ENCODE assay signal across 15 mouse cellular contexts in the genomic region with DNA sequence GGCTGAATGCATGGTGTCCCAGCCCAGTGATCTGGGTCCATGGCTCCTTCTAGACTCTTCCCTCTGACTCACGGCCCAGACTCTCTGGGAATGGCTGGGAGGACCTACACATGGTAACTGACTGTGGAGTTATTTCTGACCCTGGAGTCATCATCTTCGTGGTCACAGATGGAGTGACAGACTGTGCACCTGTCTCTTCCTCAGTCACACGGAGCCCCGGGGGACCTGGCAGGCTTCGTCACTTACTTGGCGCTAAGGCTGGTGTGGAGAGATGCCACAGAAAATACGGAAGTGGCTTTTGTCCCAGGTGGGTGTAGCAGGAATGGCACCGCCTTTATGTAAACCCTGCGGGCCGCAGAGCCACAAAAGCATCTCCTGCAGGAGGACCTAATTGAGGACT. TPM values are rescaled to one million over a fixed set of nuclear protein-coding genes. Genes with fewer than 3 reads are reported as not detected.
DNase-seq lines count a peak whose midpoint lies in the region; ATAC-seq and TF ChIP-seq lines count a peak whose summit lies in the region.
"Had no signal": no experiment of that assay in that cellular context is flagged by ENCODE, and none has a peak within 500 bp of the region (broad histone marks: within the 10 kb centered on the region; RNA-seq: fewer than 3 reads in every experiment).

No protein-coding gene starts in this region.

- H3K4me2 ChIP-seq in forebrain, embryonic 15.5 days (replicated peaks) = no peak overlapping the region
- H3K4me2 ChIP-seq in forebrain, embryonic 13.5 days = no peak overlapping the region
- peak overlapping the region; percentile 60 for H3K4me2 ChIP-seq in heart, embryonic 13.5 days
- H3K4me2 ChIP-seq in liver, postnatal 0 days (ENCODE audit: low read depth, low read length) = no peak overlapping the region
- H3K4me2 ChIP-seq: liver, embryonic 13.5 days had no signal

- no peak overlapping the region for H3K9ac ChIP-seq in forebrain, embryonic 15.5 days (replicated peaks)
- no peak overlapping the region for H3K9ac ChIP-seq in forebrain, embryonic 13.5 days
- H3K9ac ChIP-seq in heart, embryonic 13.5 days = peak overlapping the region; percentile 94
- H3K9ac ChIP-seq in liver, postnatal 0 days (replicated peaks) = no peak overlapping the region
- H3K9ac ChIP-seq: liver, embryonic 13.5 days had no signal

- H3ac ChIP-seq in C2C12 (ENCODE audit: control insufficient read depth, insufficient read length, low read depth) = no peak overlapping the region

- no peaks in the 10 kb centered on the region for H3K36me3 ChIP-seq in forebrain, embryonic 15.5 days
- no peaks in the 10 kb centered on the region for H3K36me3 ChIP-seq in forebrain, embryonic 13.5 days (ENCODE audit: poor library complexity, severe bottlenecking)
- H3K36me3 ChIP-seq in C2C12 (ENCODE audit: control insufficient read depth, insufficient read depth) = no peaks in the 10 kb centered on the region
- peaks cover 7% of the 10 kb centered on the region for H3K36me3 ChIP-seq in heart, embryonic 13.5 days
- H3K36me3 ChIP-seq in liver, postnatal 0 days (replicated peaks; ENCODE audit: insufficient read depth, low read length) = no peaks in the 10 kb centered on the region
- H3K36me3 ChIP-seq: liver, embryonic 13.5 days had no signal

- no peaks in the 10 kb centered on the region for H3K79me2 ChIP-seq in C2C12 (ENCODE audit: control insufficient read depth, insufficient read depth)

- H3K27me3 ChIP-seq in forebrain, embryonic 15.5 days = no peaks in the 10 kb centered on the region
- no peaks in the 10 kb centered on the region for H3K27me3 ChIP-seq in forebrain, embryonic 13.5 days
- no peaks in the 10 kb centered on the region for H3K27me3 ChIP-seq in C2C12 (ENCODE audit: control insufficient read depth, insufficient read depth, insufficient read length)
- H3K27me3 ChIP-seq in heart, embryonic 13.5 days (replicated peaks) = no peaks in the 10 kb centered on the region
- H3K27me3 ChIP-seq in liver, postnatal 0 days (ENCODE audit: insufficient read depth, low read length) = no peaks in the 10 kb centered on the region

- H3K27ac ChIP-seq in forebrain, embryonic 15.5 days (replicated peaks) = no peak overlapping the region
- no peak overlapping the region for H3K27ac ChIP-seq in forebrain, embryonic 13.5 days
- peak overlapping the region; percentile 99 for H3K27ac ChIP-seq in heart, embryonic 13.5 days (replicated peaks)
- H3K27ac ChIP-seq in liver, postnatal 0 days (ENCODE audit: low read depth) = no peak overlapping the region
- H3K27ac ChIP-seq: liver, embryonic 13.5 days; macrophage had no signal

- TF ChIP-seq EP300 in liver, postnatal 0 days (IDR thresholded peaks at IDR 0.05; ENCODE audit: low read depth) = no peak

- peaks cover 14% of the 10 kb centered on the region; the same call in 1 of the 2 replicates for H3K4me1 ChIP-seq in forebrain, embryonic 15.5 days
- H3K4me1 ChIP-seq in forebrain, embryonic 13.5 days = 0 out of 2 replicates have a peak, but pooled peaks cover 5% of the 10 kb centered on the region
- peaks cover 68% of the 10 kb centered on the region for H3K4me1 ChIP-seq in heart, embryonic 13.5 days
- H3K4me1 ChIP-seq in liver, postnatal 0 days (ENCODE audit: insufficient read depth) = peaks cover 10% of the 10 kb centered on the region

- TF ChIP-seq CTCF in C2C12 (IDR thresholded peaks at IDR 0.05; ENCODE audit: control insufficient read depth, insufficient read depth, insufficient read length) = no peak
- TF ChIP-seq CTCF in liver, postnatal 0 days (IDR thresholded peaks at IDR 0.05; ENCODE audit: low read depth) = no peak

- ATAC-seq in forebrain, embryonic 15.5 days (replicated peaks) = 0 out of 2 replicates have a peak, but pooled peaks have one; percentile 34
- no peak for ATAC-seq in forebrain, embryonic 13.5 days
- ATAC-seq in heart, embryonic 13.5 days (ENCODE audit: extremely low read depth, insufficient number of reproducible peaks, low FRiP score, low TSS enrichment) = no peak
- no peak for ATAC-seq in liver, postnatal 0 days
- ATAC-seq: forebrain, embryonic 16.5 days; intestine, postnatal 0 days had no signal

- DNase-seq in cerebellum, adult 9-10 months = peak; percentile 96
- DNase-seq in urinary bladder, postnatal 36 days (ENCODE audit: low spot score in 2 of 2) = no peak
- DNase-seq in layer of hippocampus, postnatal 25 days (ENCODE audit: extremely low spot score in 1 of 2, low spot score in 1 of 2) = no peak
- DNase-seq in liver, postnatal 0 days = no peak
- DNase-seq: adrenal gland, adult 8-10 months; kidney, postnatal 36 days; liver, embryonic 13.5 days; thymus, adult 2 months had no signal

- no peak overlapping the region for H3K4me3 ChIP-seq in forebrain, embryonic 15.5 days
- H3K4me3 ChIP-seq in forebrain, embryonic 13.5 days = no peak overlapping the region
- H3K4me3 ChIP-seq in C2C12 (ENCODE audit: insufficient read depth, poor library complexity, severe bottlenecking) = no peak overlapping the region
- H3K4me3 ChIP-seq in heart, embryonic 13.5 days = peak overlapping the region; percentile 72; the same call in 1 of the 2 replicates
- H3K4me3 ChIP-seq in liver, postnatal 0 days (ENCODE audit: low read depth, low read length) = no peak overlapping the region
- H3K4me3 ChIP-seq: liver, embryonic 13.5 days had no signal

- 54% methylated on average over 10 of the region's 10 CpGs for WGBS in forebrain, embryonic 15.5 days
- 68% methylated on average over 10 of the region's 10 CpGs for WGBS in forebrain, embryonic 13.5 days
- WGBS in heart, embryonic 13.5 days = 51% methylated on average over 10 of the region's 10 CpGs
- 66% methylated on average over 10 of the region's 10 CpGs for WGBS in liver, postnatal 0 days (ENCODE audit: insufficient replicate concordance)

- H3K9me3 ChIP-seq in forebrain, embryonic 15.5 days = no peaks in the 10 kb centered on the region
- H3K9me3 ChIP-seq in forebrain, embryonic 13.5 days (replicated peaks) = no peaks in the 10 kb centered on the region
- no peaks in the 10 kb centered on the region for H3K9me3 ChIP-seq in heart, embryonic 13.5 days
- no peaks in the 10 kb centered on the region for H3K9me3 ChIP-seq in liver, postnatal 0 days (ENCODE audit: low read length)
- H3K9me3 ChIP-seq: liver, embryonic 13.5 days had no signal

- no peaks in the 10 kb centered on the region for H3K79me3 ChIP-seq in C2C12 (ENCODE audit: low read depth)

TF ChIP-seq in C2C12, 6 proteins besides CTCF, POLR2A, EP300 and RAD21:
- TF ChIP-seq FOSL1 (IDR thresholded peaks at IDR 0.05; ENCODE audit: insufficient read depth, low read length, poor library complexity, severe bottlenecking) (no peak), MYOD1 (IDR thresholded peaks at IDR 0.05; ENCODE audit: control insufficient read depth, insufficient read length, low read depth) (peak; percentile 96)
TF ChIP-seq in C2C12: peak in this region for 1.

RNA-seq across cellular contexts. Expression of a gene that starts 0.8 kb away (rescaled TPM):
- not detected in 2 replicates for polyA plus RNA-seq in forebrain, embryonic 15.5 days (2015; fragmentation: Nextera tagmentation; extraction: Ambion mirVana)
- polyA plus RNA-seq in forebrain, embryonic 13.5 days (2015; fragmentation: Nextera tagmentation; extraction: Ambion mirVana) = not detected in 2 replicates
- polyA plus RNA-seq in C2C12 (2012; fragmentation: generic; extraction: Trizol) = 3.5 TPM
- 44.6 and 47.2 TPM in 2 replicates for polyA plus RNA-seq in heart, embryonic 13.5 days (2015; fragmentation: Nextera tagmentation; extraction: Ambion mirVana)
- total RNA-seq in layer of hippocampus, postnatal 25 days (2021) = under 1 TPM; 0.07 to 0.19 TPM
- polyA plus RNA-seq in liver, postnatal 0 days (2015; fragmentation: Nextera tagmentation; extraction: Ambion mirVana) = 0.13 TPM in 2 replicates
- polyA plus RNA-seq: forebrain, embryonic 16.5 days; macrophage had no signal

RNA-seq across cellular contexts. Expression of a gene that starts 39.7 kb away (rescaled TPM):
- 1.6 and 2.0 TPM in 2 replicates for polyA plus RNA-seq in forebrain, embryonic 15.5 days (2015; fragmentation: Nextera tagmentation; extraction: Ambion mirVana)
- 1.3 and 1.5 TPM in 2 replicates for polyA plus RNA-seq in forebrain, embryonic 13.5 days (2015; fragmentation: Nextera tagmentation; extraction: Ambion mirVana)
- polyA plus RNA-seq in C2C12 (2012; fragmentation: generic; extraction: Trizol) = 21.2 TPM
- polyA plus RNA-seq in heart, embryonic 13.5 days (2015; fragmentation: Nextera tagmentation; extraction: Ambion mirVana) = 5.7 and 6.8 TPM in 2 replicates
- 10 to 100 TPM; 14.5 to 15.9 TPM for total RNA-seq in layer of hippocampus, postnatal 25 days (2021)
- 2.9 and 3.4 TPM in 2 replicates for polyA plus RNA-seq in liver, postnatal 0 days (2015; fragmentation: Nextera tagmentation; extraction: Ambion mirVana)

RNA-seq across cellular contexts. Expression of a gene that starts 45.5 kb away (rescaled TPM):
- polyA plus RNA-seq in forebrain, embryonic 15.5 days (2015; fragmentation: Nextera tagmentation; extraction: Ambion mirVana) = 6.6 and 6.9 TPM in 2 replicates
- polyA plus RNA-seq in forebrain, embryonic 13.5 days (2015; fragmentation: Nextera tagmentation; extraction: Ambion mirVana) = 4.9 and 5.0 TPM in 2 replicates
- polyA plus RNA-seq in C2C12 (2012; fragmentation: generic; extraction: Trizol) = 0.04 TPM
- polyA plus RNA-seq in heart, embryonic 13.5 days (2015; fragmentation: Nextera tagmentation; extraction: Ambion mirVana) = 7.2 and 9.3 TPM in 2 replicates
- total RNA-seq in layer of hippocampus, postnatal 25 days (2021) = 10 to 100 TPM; 31.0 to 37.4 TPM
- 1.8 and 2.2 TPM in 2 replicates for polyA plus RNA-seq in liver, postnatal 0 days (2015; fragmentation: Nextera tagmentation; extraction: Ambion mirVana)

Comparison
In these comparisons a context has a peak if more than half of its experiments do, and no peak if none do; other contexts are left out.
1. RNA of a gene that starts 0.8 kb away (polyA plus RNA-seq): 44.6 to 47.2 TPM in heart, embryonic 13.5 days; 3.5 TPM in C2C12 (single experiment), 0.13 TPM in liver, postnatal 0 days, not detected in forebrain, embryonic 15.5 days and not detected in forebrain, embryonic 13.5 days; every median in the first group is over 10 times any median in the second.